11 mouse cellular contexts compared by ENCODE assay signal in the genomic region with DNA sequence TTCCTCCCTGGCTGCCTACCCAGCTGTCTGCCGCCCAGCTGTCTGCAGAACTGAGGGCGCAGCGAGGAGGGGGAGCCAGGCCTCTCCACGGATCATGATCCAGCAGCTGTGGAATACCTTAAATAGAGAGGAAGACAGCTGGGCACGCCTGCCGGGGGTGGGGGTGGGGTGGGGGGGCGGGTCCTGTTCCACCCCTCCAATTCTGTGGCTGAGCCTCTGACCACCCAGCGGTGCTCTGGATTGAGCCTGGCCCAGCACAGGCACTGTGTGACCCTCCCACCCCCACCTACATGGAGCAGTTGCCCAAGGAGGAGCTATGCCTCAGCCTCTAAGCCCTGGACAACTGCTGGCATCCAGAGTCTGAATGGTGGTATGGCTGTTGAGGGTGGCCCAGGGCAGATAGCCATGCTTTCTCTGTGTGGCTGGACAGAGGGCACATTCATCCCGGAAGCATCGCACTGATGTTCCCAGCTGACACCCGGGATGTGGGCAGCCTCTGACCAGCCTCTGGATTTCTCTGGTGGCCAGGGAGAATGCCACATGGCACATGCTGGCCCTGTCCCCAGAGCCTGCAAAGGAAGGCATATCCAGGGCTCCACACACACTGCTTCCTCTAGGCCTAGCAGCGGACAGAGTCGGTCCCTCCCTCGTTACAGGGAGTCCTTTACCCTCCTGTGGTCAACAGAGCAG.
A peak's percentile ranks its signal among the peaks of the same experiment; 100 is the strongest.
DNase-seq lines count a peak whose midpoint lies in the region; ATAC-seq and TF ChIP-seq lines count a peak whose summit lies in the region.
"Had no signal": no experiment of that assay in that cellular context is flagged by ENCODE, and none has a peak within 500 bp of the region (broad histone marks: within the 10 kb centered on the region; RNA-seq: fewer than 3 reads in every experiment).

No protein-coding gene starts in this region.

- peaks cover 16% of the 10 kb centered on the region for H3K36me3 ChIP-seq in forebrain, embryonic 12.5 days (replicated peaks)
- H3K36me3 ChIP-seq in forebrain, embryonic 11.5 days (ENCODE audit: control insufficient read depth, insufficient read depth, low read length) = peaks cover 4% of the 10 kb centered on the region
- 0 out of 2 replicates have a peak, but pooled peaks cover 5% of the 10 kb centered on the region for H3K36me3 ChIP-seq in lung, postnatal 0 days (ENCODE audit: insufficient read depth, low read length)
- H3K36me3 ChIP-seq in hindbrain, embryonic 14.5 days (replicated peaks; ENCODE audit: control insufficient read depth, insufficient read depth) = no peaks in the 10 kb centered on the region
- no peaks in the 10 kb centered on the region for H3K36me3 ChIP-seq in midbrain, postnatal 0 days (ENCODE audit: insufficient read depth, low read length)

- no peak overlapping the region for H3K4me3 ChIP-seq in forebrain, embryonic 12.5 days (replicated peaks)
- H3K4me3 ChIP-seq in forebrain, embryonic 11.5 days (ENCODE audit: low read depth, low read length) = no peak overlapping the region
- H3K4me3 ChIP-seq in lung, postnatal 0 days (ENCODE audit: low read depth, low read length) = no peak overlapping the region
- H3K4me3 ChIP-seq in hindbrain, embryonic 14.5 days (replicated peaks; ENCODE audit: low read length) = no peak overlapping the region
- H3K4me3 ChIP-seq in midbrain, postnatal 0 days (ENCODE audit: low read depth, low read length) = no peak overlapping the region

- no peak overlapping the region for H3K4me2 ChIP-seq in forebrain, embryonic 12.5 days
- H3K4me2 ChIP-seq in forebrain, embryonic 11.5 days (ENCODE audit: low read depth, low read length, severe bottlenecking) = no peak overlapping the region
- H3K4me2 ChIP-seq in lung, postnatal 0 days (replicated peaks; ENCODE audit: low read depth, low read length) = no peak overlapping the region
- H3K4me2 ChIP-seq in hindbrain, embryonic 14.5 days (replicated peaks) = no peak overlapping the region
- H3K4me2 ChIP-seq in midbrain, postnatal 0 days (ENCODE audit: low read depth, low read length, poor library complexity, severe bottlenecking) = no peak overlapping the region

- H3K27ac ChIP-seq in forebrain, embryonic 12.5 days = peak overlapping the region; percentile 56
- no peak overlapping the region for H3K27ac ChIP-seq in forebrain, embryonic 11.5 days (ENCODE audit: low read depth, low read length)
- no peak overlapping the region for H3K27ac ChIP-seq in lung, postnatal 0 days (ENCODE audit: low read length)
- H3K27ac ChIP-seq in hindbrain, embryonic 14.5 days = peak overlapping the region; percentile 21; the same call in 1 of the 2 replicates
- peak overlapping the region; percentile 18; the same call in 1 of the 2 replicates for H3K27ac ChIP-seq in midbrain, postnatal 0 days (ENCODE audit: low read depth, low read length)

- H3K27me3 ChIP-seq in forebrain, embryonic 12.5 days = no peaks in the 10 kb centered on the region
- no peaks in the 10 kb centered on the region for H3K27me3 ChIP-seq in forebrain, embryonic 11.5 days (ENCODE audit: control insufficient read depth, insufficient read depth, low read length)
- no peaks in the 10 kb centered on the region for H3K27me3 ChIP-seq in lung, postnatal 0 days (replicated peaks; ENCODE audit: insufficient read depth, low read length)
- no peaks in the 10 kb centered on the region for H3K27me3 ChIP-seq in hindbrain, embryonic 14.5 days (ENCODE audit: control insufficient read depth, insufficient read depth, low read length)
- H3K27me3 ChIP-seq in midbrain, postnatal 0 days (ENCODE audit: insufficient read depth, low read length) = no peaks in the 10 kb centered on the region

- TF ChIP-seq EP300 in lung, postnatal 0 days (IDR thresholded peaks at IDR 0.05) = no peak

- no peak for TF ChIP-seq CTCF in lung, postnatal 0 days (IDR thresholded peaks at IDR 0.05)
- no peak for TF ChIP-seq CTCF in midbrain, postnatal 0 days (IDR thresholded peaks at IDR 0.05)

- WGBS in forebrain, embryonic 12.5 days = 70% methylated on average over 14 of the region's 14 CpGs
- WGBS in forebrain, embryonic 11.5 days = 83% methylated on average over 14 of the region's 14 CpGs
- WGBS in lung, postnatal 0 days = 77% methylated on average over 12 of the region's 14 CpGs
- WGBS in hindbrain, embryonic 14.5 days = 55% methylated on average over 14 of the region's 14 CpGs
- 54% methylated on average over 12 of the region's 14 CpGs for WGBS in midbrain, postnatal 0 days

- peaks cover 16% of the 10 kb centered on the region for H3K4me1 ChIP-seq in forebrain, embryonic 12.5 days
- H3K4me1 ChIP-seq in forebrain, embryonic 11.5 days (replicated peaks; ENCODE audit: control insufficient read depth, insufficient read depth, low read length) = no peaks in the 10 kb centered on the region; the same call in 1 of the 2 replicates
- H3K4me1 ChIP-seq in lung, postnatal 0 days (ENCODE audit: insufficient read depth, low read depth, low read length) = no peaks in the 10 kb centered on the region
- H3K4me1 ChIP-seq in hindbrain, embryonic 14.5 days (replicated peaks; ENCODE audit: control insufficient read depth, insufficient read depth, low read length) = peaks cover 21% of the 10 kb centered on the region
- no peaks in the 10 kb centered on the region for H3K4me1 ChIP-seq in midbrain, postnatal 0 days (ENCODE audit: insufficient read depth, low read length)

- no peak for DNase-seq in forebrain, embryonic 11.5 days (ENCODE audit: low spot score)
- no peak for DNase-seq in lung, postnatal 0 days (ENCODE audit: low spot score)
- no peak for DNase-seq in lung, postnatal 36 days
- no peak for DNase-seq in hindbrain, embryonic 14.5 days (ENCODE audit: low spot score)
- DNase-seq in midbrain, postnatal 0 days (ENCODE audit: low spot score) = peak; percentile 40
- DNase-seq in natural killer cell, adult 2 months (ENCODE audit: low spot score in 2 of 2) = no peak
- DNase-seq: cerebellum, adult 11-12 months; kidney, postnatal 36 days; thymus, adult 2 months had no signal

- H3K9ac ChIP-seq in forebrain, embryonic 12.5 days = no peak overlapping the region
- H3K9ac ChIP-seq in forebrain, embryonic 11.5 days (ENCODE audit: low read length) = no peak overlapping the region
- no peak overlapping the region for H3K9ac ChIP-seq in lung, postnatal 0 days (replicated peaks; ENCODE audit: low read depth)
- 0 out of 2 replicates have a peak overlapping the region, but pooled peaks have one; percentile 3 for H3K9ac ChIP-seq in hindbrain, embryonic 14.5 days
- H3K9ac ChIP-seq in midbrain, postnatal 0 days (replicated peaks; ENCODE audit: low read length, poor library complexity, severe bottlenecking) = no peak overlapping the region

- H3K9me3 ChIP-seq in forebrain, embryonic 12.5 days = no peaks in the 10 kb centered on the region
- no peaks in the 10 kb centered on the region for H3K9me3 ChIP-seq in forebrain, embryonic 11.5 days (ENCODE audit: control insufficient read depth, low read length)
- H3K9me3 ChIP-seq in lung, postnatal 0 days (ENCODE audit: low read length) = no peaks in the 10 kb centered on the region
- H3K9me3 ChIP-seq in hindbrain, embryonic 14.5 days (ENCODE audit: control insufficient read depth, low read length) = no peaks in the 10 kb centered on the region
- no peaks in the 10 kb centered on the region for H3K9me3 ChIP-seq in midbrain, postnatal 0 days (ENCODE audit: low read length)

- no peak for ATAC-seq in forebrain, embryonic 12.5 days (ENCODE audit: low FRiP score)
- ATAC-seq in forebrain, embryonic 11.5 days (replicated peaks; ENCODE audit: low FRiP score) = no peak
- ATAC-seq in lung, postnatal 0 days = peak; percentile 33; the same call in 1 of the 2 replicates
- peak; percentile 51; the same call in 1 of the 2 replicates for ATAC-seq in hindbrain, embryonic 14.5 days (ENCODE audit: low FRiP score)
- peak; percentile 60; the same call in 1 of the 2 replicates for ATAC-seq in midbrain, postnatal 0 days (ENCODE audit: low FRiP score)
- no peak for ATAC-seq in erythroid progenitor cell, adult 5-6 weeks (replicated peaks; ENCODE audit: low FRiP score, poor library complexity, severe bottlenecking)

Comparison
In these comparisons a context has a peak if more than half of its experiments do, and no peak if none do; other contexts are left out.
1. H3K27ac ChIP-seq: peak in forebrain, embryonic 12.5 days (single experiment), hindbrain, embryonic 14.5 days (single experiment) and midbrain, postnatal 0 days (single experiment); none in forebrain, embryonic 11.5 days (single experiment) and lung, postnatal 0 days (single experiment).
2. ATAC-seq: peak in lung, postnatal 0 days (single experiment), hindbrain, embryonic 14.5 days (single experiment) and midbrain, postnatal 0 days (single experiment); none in forebrain, embryonic 12.5 days (single experiment), forebrain, embryonic 11.5 days (single experiment) and erythroid progenitor cell, adult 5-6 weeks (single experiment).